Mouse (Mus musculus): ENCODE data around the gene Pgap3. TPM values are rescaled to one million over a fixed set of nuclear protein-coding genes. Genes with fewer than 3 reads are reported as not detected.

Gene Pgap3
- total RNA-seq (2021): 1 to 10 TPM; 8.1 to 9.1 TPM
- long read RNA-seq, experiment 1, partial matches to known transcripts: 0 of 2 reads
- long read RNA-seq, experiment 1, other reads (novel, unspliced or antisense): 1 of 2 reads
- long read RNA-seq, experiment 2, partial matches to known transcripts: 0 of 2 reads
- long read RNA-seq, experiment 2, other reads (novel, unspliced or antisense): 1 of 2 reads

DNA sequence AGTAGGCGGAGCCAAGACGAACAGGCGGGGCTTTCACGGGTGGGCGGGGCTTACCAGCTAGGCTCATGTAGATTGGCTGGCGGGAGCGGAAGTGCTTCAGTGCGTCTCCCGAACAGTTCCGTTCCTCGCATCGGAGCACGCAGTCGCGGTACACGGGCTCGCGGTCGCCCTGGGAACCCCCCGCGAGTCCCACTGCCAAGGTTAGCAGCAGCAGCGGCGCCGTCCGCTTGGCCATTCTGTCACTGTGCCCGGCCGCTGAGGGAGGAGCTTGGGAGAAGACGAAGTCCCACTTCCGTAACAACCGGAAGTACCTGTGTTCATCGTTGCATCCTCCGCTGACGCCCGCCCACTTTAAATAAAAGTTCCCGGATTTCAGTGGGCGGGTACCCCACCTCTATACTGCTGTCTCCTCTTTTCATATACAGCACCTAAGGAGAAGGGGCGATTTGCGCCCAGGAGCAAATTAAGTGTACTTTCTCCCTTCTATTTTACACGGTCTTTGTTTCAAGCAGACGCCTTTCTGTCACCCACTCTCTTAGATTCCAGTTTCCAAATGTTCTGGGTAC, at the start of gene Pgap3:
Gene Pgap3, minus strand, starts transcription at position 330 of the 566 bp plus-strand sequence.
- peak; percentile 92 for DNase-seq

- DNase-seq: no peak
Observed at GRCm38 (mm10) chr11:98449419-98449818, 49.1 kb upstream of the Pgap3 start.

DNA sequence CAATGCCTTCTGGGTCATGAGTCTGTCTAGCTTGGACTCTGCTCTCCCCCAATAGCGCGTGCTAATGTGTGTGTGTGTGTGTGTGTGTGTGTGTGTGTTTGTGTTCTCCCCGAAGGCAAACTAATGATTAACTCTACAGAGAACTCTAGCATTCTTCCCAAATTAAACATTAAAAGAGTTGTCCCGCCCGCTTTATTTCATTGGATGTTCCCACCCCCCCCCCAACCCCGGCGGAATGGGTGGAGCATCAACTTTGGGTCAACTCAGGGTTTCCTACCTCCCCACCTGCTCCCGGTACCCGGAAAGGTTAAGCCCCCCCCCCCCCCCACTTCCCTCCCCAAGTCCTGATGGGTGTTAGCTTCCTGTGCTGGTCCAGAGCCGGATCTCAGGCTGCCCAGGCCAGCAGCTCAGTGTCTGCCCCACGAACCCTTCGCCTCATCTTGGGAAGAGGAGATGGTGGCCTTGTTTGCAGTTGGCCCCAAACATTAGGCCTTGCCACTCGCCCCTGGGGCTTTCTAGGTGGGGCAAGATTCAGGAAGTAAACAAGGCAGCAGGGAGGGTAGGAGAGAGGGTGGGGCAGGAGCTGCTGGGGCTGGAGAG, 48.0 kb upstream of the Pgap3 start:
- no peak for DNase-seq

- DNase-seq: no peak
Observed at GRCm38 (mm10) chr11:98447475-98447834, 47.2 kb upstream of the Pgap3 start.

- DNase-seq: no peak
Observed at GRCm38 (mm10) chr11:98446562-98447474, 46.5 kb upstream of the Pgap3 start.

DNA sequence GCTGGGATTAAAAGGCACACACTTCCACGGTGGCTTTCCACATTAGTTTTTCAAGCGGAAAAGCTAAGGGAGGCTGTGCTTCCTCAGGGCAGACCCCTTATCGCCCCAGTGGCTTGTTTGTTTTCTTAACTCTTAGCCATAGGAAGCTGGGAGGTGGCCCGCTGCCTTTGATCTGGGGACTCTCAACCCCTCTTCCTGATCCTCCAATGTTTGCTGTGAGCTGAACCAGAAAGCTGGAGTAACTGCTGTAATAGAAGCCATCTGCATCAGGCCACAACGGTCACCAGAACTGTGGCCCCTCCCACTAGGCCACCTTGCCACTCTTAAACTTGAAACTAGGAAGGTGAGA, 45.9 kb upstream of the Pgap3 start, which contains the start of gene Grb7:
Gene Grb7, plus strand, starts transcription at position 182 of the 349 bp plus-strand sequence.
- no peak for DNase-seq

- no peak for DNase-seq
Observed at GRCm38 (mm10) chr11:98445679-98446078, 45.4 kb upstream of the Pgap3 start.

DNA sequence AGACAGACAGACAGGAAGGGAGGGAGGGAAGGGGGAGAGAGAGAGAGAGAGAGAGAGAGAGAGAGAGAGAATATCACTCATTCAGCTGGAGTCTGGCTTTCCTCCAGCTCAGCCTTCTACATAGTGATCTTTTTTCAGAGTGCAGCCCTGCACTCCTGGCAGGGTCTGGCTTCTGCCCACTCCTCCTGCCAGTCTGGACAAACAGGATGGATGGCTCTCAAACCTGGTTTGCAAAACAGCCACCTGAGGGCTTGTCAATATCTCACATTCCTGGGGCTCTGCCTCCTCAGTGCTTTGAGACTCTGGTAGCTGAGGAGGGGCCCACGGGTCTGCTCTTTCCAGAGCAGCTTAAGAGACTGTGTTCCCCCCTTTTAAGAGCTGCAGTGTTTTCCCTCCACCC, 44.9 kb upstream of the Pgap3 start:
- no peak for DNase-seq

DNA sequence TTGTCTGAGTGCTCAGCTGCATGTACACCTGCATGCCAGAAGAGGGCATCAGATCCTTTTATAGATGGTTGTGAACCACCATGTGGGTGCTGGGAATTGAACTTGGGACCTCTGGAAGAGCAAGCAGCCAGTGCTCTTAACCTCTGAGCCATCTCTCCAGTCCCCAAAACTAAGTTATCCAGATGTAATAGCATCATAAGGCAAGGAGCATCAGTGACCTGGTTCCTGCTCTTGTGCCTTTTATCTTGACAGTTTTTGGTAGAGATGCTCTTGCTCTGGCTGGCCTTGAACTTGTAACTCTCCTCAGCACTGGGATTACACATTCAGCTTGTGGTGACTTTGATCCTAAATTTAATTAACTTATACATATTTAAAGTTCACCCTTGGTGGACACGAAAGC, 43.4 kb upstream of the Pgap3 start:
- DNase-seq: no peak

DNA sequence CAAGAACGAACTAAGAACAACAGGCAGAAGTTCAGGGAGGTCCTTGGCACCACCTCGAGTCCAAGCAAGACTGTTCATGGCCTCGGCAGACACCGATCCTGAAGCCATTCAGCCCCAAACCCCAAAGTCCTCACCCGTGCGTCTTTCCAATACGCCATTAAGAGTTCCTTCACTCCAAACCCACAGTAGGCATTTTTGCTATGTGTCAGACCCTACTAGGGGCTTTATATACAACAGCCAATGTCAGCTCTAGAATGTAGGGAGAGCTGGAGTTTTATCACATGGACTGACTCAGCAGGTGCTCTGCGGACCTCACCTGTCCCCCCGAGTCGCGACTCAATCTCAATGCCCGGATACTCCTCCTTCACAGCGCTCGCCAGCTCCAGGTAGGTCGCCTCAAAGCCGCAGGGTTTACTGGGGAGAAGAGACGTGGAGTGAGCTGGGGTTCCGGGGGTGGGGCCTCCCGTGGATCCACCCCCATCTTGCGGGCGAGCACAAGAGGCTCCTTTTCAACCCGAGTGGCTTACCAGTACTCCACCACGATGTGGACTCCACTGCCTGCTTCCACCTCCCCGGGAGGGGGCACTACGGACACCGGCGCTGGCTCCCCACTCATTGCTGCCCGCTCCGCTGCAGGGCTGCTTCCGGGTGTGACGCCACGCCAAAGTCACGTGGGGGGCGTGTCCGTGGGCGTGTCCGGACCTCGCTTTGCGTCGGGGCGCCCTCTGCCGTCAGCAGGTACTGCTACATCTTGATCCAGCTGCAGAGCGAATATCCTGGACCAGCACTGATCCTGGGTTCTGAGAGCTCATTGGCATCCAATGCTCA, 38.3 kb upstream of the Pgap3 start, which contains the start of gene Mien1:
Gene Mien1, minus strand, starts transcription at position 661 of the 828 bp plus-strand sequence.
- DNase-seq: peak; percentile 94 to 98

DNA sequence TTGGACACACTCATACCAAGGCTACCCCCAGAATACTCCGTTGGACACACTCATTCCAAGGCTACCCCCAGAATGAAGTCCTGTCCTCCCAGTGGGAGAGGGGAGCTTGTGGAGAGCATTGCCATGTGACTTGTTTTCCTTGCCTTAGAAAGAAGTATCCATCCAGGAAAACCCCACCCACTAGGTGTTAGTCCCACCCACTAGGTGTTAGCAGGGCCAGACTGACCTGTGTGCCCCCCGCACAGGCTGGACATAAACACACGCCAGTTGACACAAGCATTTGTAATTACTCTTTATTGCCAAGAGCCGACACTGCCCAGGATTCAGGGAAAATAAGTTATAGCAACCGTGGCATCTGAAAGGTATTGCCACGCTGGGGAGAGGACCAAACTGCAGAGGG, 37.2 kb upstream of the Pgap3 start:
- no peak for DNase-seq

DNA sequence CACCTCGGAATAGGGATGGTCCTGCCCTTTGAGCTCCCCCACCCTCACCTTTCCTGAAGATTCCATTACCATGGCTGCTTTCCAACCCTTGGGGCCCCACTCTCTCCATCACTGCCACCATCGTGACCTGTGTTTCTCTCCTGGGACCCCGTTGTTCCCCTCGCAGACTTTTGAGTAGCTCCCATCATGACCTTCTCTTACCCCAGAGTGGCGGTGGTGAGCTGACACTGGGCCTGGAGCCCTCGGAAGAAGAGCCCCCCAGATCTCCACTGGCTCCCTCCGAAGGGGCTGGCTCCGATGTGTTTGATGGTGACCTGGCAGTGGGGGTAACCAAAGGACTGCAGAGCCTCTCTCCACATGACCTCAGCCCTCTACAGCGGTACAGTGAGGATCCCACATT, 35.4 kb upstream of the Pgap3 start:
- DNase-seq: no peak

DNA sequence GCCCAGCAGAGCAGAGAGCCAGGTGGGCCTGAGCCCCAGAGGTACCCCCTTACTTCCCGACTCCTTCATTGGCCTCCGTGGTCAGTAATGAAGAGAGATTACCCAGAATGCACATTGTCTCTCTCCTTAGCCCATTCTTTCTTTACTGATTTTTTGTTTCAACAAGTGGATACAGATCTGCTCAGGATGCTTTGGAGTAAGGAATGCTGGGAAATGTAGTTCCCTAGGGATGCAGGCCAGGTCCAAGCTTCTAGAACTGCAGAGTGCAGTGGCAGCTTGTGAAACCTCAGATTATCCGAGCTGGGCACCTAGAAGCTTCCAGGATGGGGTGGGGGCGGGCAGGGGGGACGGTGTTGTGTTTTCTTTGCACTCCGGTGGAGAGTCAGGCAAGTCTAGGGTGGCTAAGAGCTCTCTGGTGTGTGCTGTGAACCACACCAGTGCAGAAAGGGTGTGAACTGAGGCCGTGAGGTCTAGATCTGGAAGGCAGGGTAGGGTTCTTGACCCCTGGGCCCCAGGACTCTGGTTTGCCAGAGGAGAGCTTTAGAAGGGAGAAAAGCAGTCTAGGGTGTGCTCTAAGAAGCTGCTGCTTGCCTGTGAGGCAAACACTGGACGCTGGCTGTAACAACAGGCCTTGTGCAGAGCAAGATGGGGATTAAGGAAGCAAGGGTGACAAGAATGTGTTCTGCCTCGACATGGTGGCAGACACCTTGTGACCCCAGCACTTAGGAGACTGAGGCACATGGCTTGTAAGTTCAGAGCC, 31.6 kb upstream of the Pgap3 start:
- DNase-seq: no peak

GRCm38 (mm10) chr11:98428436-98428835, 28.1 kb upstream of the Pgap3 start:
- no peak for DNase-seq

- no peak for DNase-seq
Observed at GRCm38 (mm10) chr11:98426592-98426991, 26.3 kb upstream of the Pgap3 start.

DNA sequence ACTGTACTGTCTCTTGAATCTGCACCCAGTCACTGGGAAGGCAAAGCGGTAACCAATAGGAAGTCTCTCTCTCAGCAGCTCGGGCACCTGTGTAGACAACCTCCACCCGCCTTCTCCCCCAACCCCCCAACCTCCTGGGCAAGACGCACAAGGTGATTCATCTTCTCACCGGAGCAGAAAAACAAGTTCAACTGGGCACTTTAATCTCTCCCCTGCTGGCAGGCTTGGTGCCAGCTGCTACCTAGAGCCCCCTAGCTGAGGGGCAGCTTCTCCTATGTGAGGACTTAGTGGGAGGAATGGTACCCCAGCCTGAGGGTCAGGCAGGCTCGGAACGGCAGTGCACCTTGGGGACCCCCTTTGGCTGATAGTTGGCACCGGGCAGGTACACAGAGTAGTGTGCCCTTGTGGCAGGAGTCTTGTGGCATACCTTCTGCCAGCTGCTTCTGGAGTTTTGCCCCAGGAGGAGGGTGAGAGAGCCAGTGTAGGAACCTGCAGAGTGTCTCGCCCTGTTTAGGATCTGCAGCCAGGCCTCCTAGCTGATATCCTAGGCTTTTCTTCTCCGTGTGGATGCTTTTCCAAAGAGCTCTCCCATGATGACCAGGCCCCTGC, 18.8 kb upstream of the Pgap3 start:
- no peak for DNase-seq

GRCm38 (mm10) chr11:98418273-98418672, 18.0 kb upstream of the Pgap3 start:
- DNase-seq: no peak

DNA sequence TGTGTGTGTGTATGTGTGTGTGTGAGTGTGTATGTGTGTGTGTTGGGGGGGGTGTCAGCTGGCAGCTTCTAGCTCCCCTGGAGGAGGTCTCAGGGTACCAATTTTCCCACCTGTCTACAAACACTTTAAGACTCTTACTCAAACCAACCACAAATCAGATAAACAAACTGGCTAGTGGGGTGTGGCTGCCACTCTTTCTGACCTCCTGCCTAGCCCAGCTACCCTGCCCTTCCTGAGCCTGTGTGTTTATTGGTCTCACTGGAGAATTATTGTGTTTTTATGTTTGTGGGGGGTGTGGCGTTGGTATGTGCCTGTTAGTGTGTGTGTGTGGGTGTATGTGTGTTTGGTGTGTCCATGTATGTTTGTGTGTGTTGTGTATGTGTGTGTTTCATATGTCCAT, 16.8 kb upstream of the Pgap3 start:
- DNase-seq: no peak

DNA sequence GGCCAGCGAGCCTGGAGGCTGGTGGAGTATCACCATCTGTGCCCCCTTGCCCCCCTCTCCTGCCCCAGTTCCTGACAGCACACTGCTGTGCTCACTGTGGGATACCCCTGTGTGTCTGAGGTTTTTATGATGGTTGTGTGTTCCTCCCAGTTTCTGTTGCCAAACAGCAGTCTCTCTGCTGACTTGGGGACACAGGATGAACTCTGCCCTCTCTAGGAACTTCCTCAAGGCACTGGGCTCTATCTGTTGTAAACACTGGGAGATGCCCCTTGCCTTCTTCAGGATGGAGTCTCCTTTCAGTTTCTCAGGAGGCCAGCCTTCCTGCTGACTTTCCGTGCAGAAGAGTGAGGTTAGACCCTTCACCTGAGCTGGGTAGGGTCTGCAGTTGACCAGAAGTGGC, 13.9 kb upstream of the Pgap3 start:
- DNase-seq: no peak

DNA sequence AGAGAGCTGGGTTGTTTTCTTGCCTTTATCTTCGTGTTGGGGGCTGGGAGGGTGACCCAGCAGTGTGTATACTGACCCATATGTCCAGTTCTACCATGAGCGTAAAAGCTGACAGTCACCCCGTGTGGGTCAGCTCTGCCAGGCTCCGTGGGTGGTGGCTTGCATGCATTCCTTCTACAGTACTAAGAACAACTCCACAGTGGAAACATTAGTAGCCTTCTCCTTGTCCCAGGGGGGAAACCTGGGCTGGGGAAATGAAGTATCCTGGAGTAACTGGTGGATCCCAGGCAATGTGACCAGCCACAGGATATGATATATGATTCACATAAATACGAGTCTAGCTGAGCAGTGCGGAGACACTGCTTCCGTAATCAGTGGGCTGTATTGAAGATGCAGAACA, 13.4 kb upstream of the Pgap3 start:
- DNase-seq: no peak

DNA sequence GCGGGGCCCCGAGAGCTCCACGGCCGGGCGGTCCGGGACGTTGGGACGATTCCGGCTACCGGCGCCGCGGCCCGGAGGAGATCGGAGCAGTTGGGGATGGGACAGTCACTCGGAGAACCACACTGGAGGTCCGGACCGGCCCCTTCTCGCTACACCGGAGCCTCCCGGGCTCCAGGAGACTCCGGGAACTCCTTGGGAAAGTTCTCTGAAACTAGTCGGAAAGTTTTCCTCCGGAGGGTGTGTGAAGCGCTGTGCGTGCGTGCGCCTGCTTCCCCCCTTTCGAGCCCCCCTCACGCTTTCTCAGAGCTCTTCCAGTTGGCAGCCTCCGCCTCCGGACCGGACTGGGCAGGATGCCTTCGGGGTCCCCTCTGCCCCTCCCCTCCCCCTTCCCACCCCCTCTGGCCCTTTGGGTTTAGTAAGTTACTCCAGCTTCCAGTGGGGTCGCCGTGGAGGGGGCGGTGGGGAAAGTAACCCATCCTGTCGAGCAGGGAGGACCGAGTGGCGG, 12.6 kb upstream of the Pgap3 start:
- DNase-seq: peak; percentile 40 to 63
